Mouse (Mus musculus): Measurements from ENCODE around the gene Fkbp8.
"Not testable (repeated sequence)": the region's sequence is repeated elsewhere in the genome, so short reads cannot be mapped to it uniquely, and the experiment has no call there.

The Fkbp8 gene

GRCm38 (mm10) chr8:70502540-70502939 is 25.0 kb upstream of the Fkbp8 start:
- DNase-seq (ENCODE audit: low spot score): no peak

- DNase-seq (ENCODE audit: low spot score): peak; percentile 76
These were observed 24.3 kb upstream of the Fkbp8 start for GRCm38 (mm10) chr8:70503062-70503750.

GRCm38 (mm10) chr8:70504291-70504716 is 23.2 kb upstream of the Fkbp8 start:
- peak; percentile 56 for DNase-seq (ENCODE audit: low spot score)

GRCm38 (mm10) chr8:70504851-70505250 is 22.7 kb upstream of the Fkbp8 start:
- peak; percentile 85 for DNase-seq (ENCODE audit: low spot score)

GRCm38 (mm10) chr8:70505698-70506327 is 21.7 kb upstream of the Fkbp8 start:
- DNase-seq (ENCODE audit: low spot score): no peak

GRCm38 (mm10) chr8:70506328-70507026 is 21.0 kb upstream of the Fkbp8 start, which contains the start of gene Rex1bd:
TSS of gene Rex1bd (minus strand) at chr8:70506752.
- peak; percentile 91 for DNase-seq (ENCODE audit: low spot score)

GRCm38 (mm10) chr8:70507027-70507393 is 20.5 kb upstream of the Fkbp8 start:
- no peak for DNase-seq (ENCODE audit: low spot score)

GRCm38 (mm10) chr8:70509281-70509952 is 18.1 kb upstream of the Fkbp8 start:
- DNase-seq (ENCODE audit: low spot score): no peak

GRCm38 (mm10) chr8:70510228-70510915 is 17.2 kb upstream of the Fkbp8 start, which contains the start of gene Uba52:
TSS of gene Uba52 (minus strand) at chr8:70510801.
- DNase-seq (ENCODE audit: low spot score): peak; percentile 96

GRCm38 (mm10) chr8:70511174-70511573 is 16.4 kb upstream of the Fkbp8 start:
- DNase-seq (ENCODE audit: low spot score): not testable (repeated sequence)

GRCm38 (mm10) chr8:70511770-70512169 is 15.8 kb upstream of the Fkbp8 start:
- DNase-seq (ENCODE audit: low spot score): no peak

GRCm38 (mm10) chr8:70512253-70512903 is 15.1 kb upstream of the Fkbp8 start:
- no peak for DNase-seq (ENCODE audit: low spot score)

- no peak for DNase-seq (ENCODE audit: low spot score)
These were observed 14.1 kb upstream of the Fkbp8 start for GRCm38 (mm10) chr8:70513441-70513840.

- no peak for DNase-seq (ENCODE audit: low spot score)
These were observed 9.4 kb upstream of the Fkbp8 start for GRCm38 (mm10) chr8:70517940-70518643.

GRCm38 (mm10) chr8:70519043-70519442 is 8.5 kb upstream of the Fkbp8 start:
- no peak for DNase-seq (ENCODE audit: low spot score)

GRCm38 (mm10) chr8:70519606-70520005 is 7.9 kb upstream of the Fkbp8 start:
- no peak for DNase-seq (ENCODE audit: low spot score)

- DNase-seq (ENCODE audit: low spot score): peak; percentile 94
These were observed 4.7 kb upstream of the Fkbp8 start for GRCm38 (mm10) chr8:70522592-70523403.

GRCm38 (mm10) chr8:70527111-70527511 is 413 bp upstream of the Fkbp8 start:
- no peak for DNase-seq (ENCODE audit: low spot score)

GRCm38 (mm10) chr8:70528182-70528797 is 766 bp downstream of the Fkbp8 start:
- no peak for DNase-seq (ENCODE audit: low spot score)
